In the genomic region with DNA sequence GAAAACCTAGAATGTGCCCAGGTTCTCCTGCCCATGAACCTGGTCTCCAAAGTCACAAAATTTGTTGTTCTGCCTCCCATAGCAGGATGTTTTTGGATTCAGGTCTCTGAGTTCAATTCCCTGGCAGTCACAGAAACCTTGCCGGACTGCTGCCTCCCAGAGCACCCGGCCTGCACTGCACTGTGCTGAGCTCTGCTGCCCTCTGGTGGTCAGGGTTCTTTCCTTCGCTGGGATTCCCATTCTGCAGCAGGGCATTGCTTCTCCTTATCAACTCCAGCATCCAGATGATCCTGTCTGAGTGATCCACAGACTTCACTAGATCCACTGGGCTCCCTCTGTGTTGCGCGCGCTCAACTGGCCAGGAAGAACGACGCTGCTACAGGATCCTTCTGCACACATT, we compare ENCODE assay signal across 9 mouse cellular contexts. TPM values are rescaled to one million over a fixed set of nuclear protein-coding genes. Genes with fewer than 3 reads are reported as not detected.
A peak's percentile ranks its signal among the peaks of the same experiment; 100 is the strongest.
DNase-seq lines count a peak whose midpoint lies in the region; ATAC-seq and TF ChIP-seq lines count a peak whose summit lies in the region.
"Had no signal": no experiment of that assay in that cellular context is flagged by ENCODE, and none has a peak within 500 bp of the region (broad histone marks: within the 10 kb centered on the region; RNA-seq: fewer than 3 reads in every experiment).

No protein-coding gene starts in this region.

- no peaks in the 10 kb centered on the region for H3K27me3 ChIP-seq in kidney, postnatal 0 days (ENCODE audit: insufficient read depth, low read length)

- H3K27ac ChIP-seq in kidney, postnatal 0 days = no peak overlapping the region

- TF ChIP-seq CTCF in kidney, postnatal 0 days (IDR thresholded peaks at IDR 0.05; ENCODE audit: low read depth) = peak; percentile 92

- H3K4me2 ChIP-seq in kidney, postnatal 0 days (ENCODE audit: low read length) = no peak overlapping the region

- WGBS in kidney, postnatal 0 days = 24% methylated on average over 8 of the region's 8 CpGs

- no peaks in the 10 kb centered on the region for H3K9me3 ChIP-seq in kidney, postnatal 0 days (replicated peaks; ENCODE audit: low read length)

- ATAC-seq in kidney, postnatal 0 days (replicated peaks; ENCODE audit: low FRiP score, low read depth) = peak; percentile 61
- ATAC-seq in neutrophil, adult 5-6 weeks (ENCODE audit: extremely low read depth, insufficient number of reproducible peaks, low FRiP score, poor library complexity, severe bottlenecking) = peak; percentile 63; the same call in 1 of the 2 replicates

- peak; percentile 92 for DNase-seq in ES-CJ7 (ENCODE audit: low read depth, low spot score)
- peak; percentile 82 for DNase-seq in adrenal gland, postnatal 14 days
- DNase-seq in embryo, embryonic 11.5 days (ENCODE audit: low read depth, low spot score) = peak; percentile 73
- DNase-seq in heart, adult 8-10 months (ENCODE audit: low spot score) = peak; percentile 25
- peak; percentile 88 for DNase-seq in kidney, postnatal 0 days (ENCODE audit: low spot score)
- peak; percentile 28 to 42 for DNase-seq in lung, adult 18-20 months
- DNase-seq in thymus, postnatal 25 days = peak; percentile 58

- H3K9ac ChIP-seq in kidney, postnatal 0 days (ENCODE audit: low read depth, low read length) = no peak overlapping the region

- H3K4me1 ChIP-seq in kidney, postnatal 0 days (replicated peaks; ENCODE audit: insufficient read depth, low read length) = no peaks in the 10 kb centered on the region

- H3K4me3 ChIP-seq in kidney, postnatal 0 days (replicated peaks; ENCODE audit: low read depth, low read length) = no peak overlapping the region

- H3K36me3 ChIP-seq in kidney, postnatal 0 days (ENCODE audit: insufficient read depth, low read length) = no peaks in the 10 kb centered on the region

RNA-seq across cellular contexts. Expression of a gene that starts 22.9 kb away (rescaled TPM):
- 0.70 and 0.71 TPM in 2 replicates for total RNA-seq in adrenal gland, postnatal 14 days (2021)
- not detected for total RNA-seq in heart, adult 8-10 months (2022)
- not detected in 2 replicates for polyA plus RNA-seq in kidney, postnatal 0 days (2015; fragmentation: Nextera tagmentation; extraction: Ambion mirVana)
- not detected in 2 replicates for total RNA-seq in neutrophil, adult 5-6 weeks (2017)

RNA-seq across cellular contexts. Expression of a gene that starts 41.6 kb away (rescaled TPM):
- total RNA-seq in adrenal gland, postnatal 14 days (2021) = not detected in 2 replicates
- total RNA-seq in heart, adult 8-10 months (2022) = not detected
- not detected in 2 replicates for polyA plus RNA-seq in kidney, postnatal 0 days (2015; fragmentation: Nextera tagmentation; extraction: Ambion mirVana)
- not detected in 2 replicates for total RNA-seq in neutrophil, adult 5-6 weeks (2017)
- total RNA-seq: left cerebral cortex, adult 8-10 months had no signal

Comparison
In these comparisons a context has a peak if more than half of its experiments do, and no peak if none do; other contexts are left out.
1. DNase-seq: peak in every context shown above with its lines; median percentile 92 in ES-CJ7; 88 in kidney, postnatal 0 days; 82 in adrenal gland, postnatal 14 days; 73 in embryo, embryonic 11.5 days; 58 in thymus, postnatal 25 days; 35 in lung, adult 18-20 months; 25 in heart, adult 8-10 months.